Mouse (Mus musculus) bone marrow macrophage, adult 2 months (primary cell): ENCODE measurements around the gene Bcl2. TPM values are rescaled to one million over a fixed set of nuclear protein-coding genes. Genes with fewer than 3 reads are reported as not detected.
"Not testable (repeated sequence)": the region's sequence is repeated elsewhere in the genome, so short reads cannot be mapped to it uniquely, and the experiment has no call there.

ENCODE experiments used
- H3K27ac ChIP-seq: 2 replicates; pipeline ENCODE4 v1.5.1; 2012; ENCODE audit warnings: low read depth, low read length; ENCODE audit not compliant: insufficient read depth
- H3K4me1 ChIP-seq: 2 replicates; pipeline ENCODE4 v1.6.1; 2012; ENCODE audit warnings: low read length; ENCODE audit not compliant: control insufficient read depth, insufficient read depth
- H3K4me3 ChIP-seq: 2 replicates; pipeline ENCODE4 v1.5.1; 2012; ENCODE audit warnings: mild to moderate bottlenecking, low read length, moderate library complexity; ENCODE audit not compliant: insufficient read depth
- CTCF ChIP-seq: IDR thresholded peaks from 2 replicates; pipeline ENCODE4 v1.5.1; 2012; ENCODE audit warnings: low read depth, mild to moderate bottlenecking, low read length, moderate library complexity
- POLR2A ChIP-seq: IDR thresholded peaks from 2 replicates; pipeline ENCODE4 v1.6.1; 2012; ENCODE audit warnings: mild to moderate bottlenecking, low read depth, low read length, borderline replicate concordance
- polyA plus RNA-seq: library from polyadenylated mRNA; stranded (reverse); fragments of >200 nt; gene quantifications from 2 replicates; pipeline ENCODE4 v1.2.4, GENCODE M21; 2012; ENCODE audit not compliant: missing spikeins, insufficient read depth, insufficient read length

Gene Bcl2
- polyA plus RNA-seq, 1 experiment: 1.2 TPM

DNA sequence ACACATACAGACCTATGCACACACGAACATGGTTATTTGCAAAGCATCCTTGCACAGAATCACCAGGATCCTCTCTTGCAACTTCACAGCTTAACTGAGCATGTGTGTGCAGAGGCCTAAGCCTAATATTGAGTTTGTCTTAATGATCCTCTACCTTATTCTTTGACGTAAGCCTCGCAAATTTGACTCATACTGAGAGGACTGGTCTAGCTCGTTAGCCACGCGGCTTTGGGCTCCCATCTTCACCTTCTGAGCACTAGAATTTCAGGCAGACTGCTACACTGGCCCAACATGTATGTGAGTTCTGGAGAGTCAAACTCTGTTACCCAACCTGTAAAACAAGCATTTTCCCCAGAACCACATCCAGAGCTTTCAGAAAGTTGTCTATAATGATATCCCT, 28.9 kb upstream of the Bcl2 start:
- TF ChIP-seq POLR2A: no peak
- TF ChIP-seq CTCF: no peak
- Histone ChIP-seq H3K4me1 (no peaks in the 10 kb centered on the region), H3K27ac (no peak overlapping the region), H3K4me3 (no peak overlapping the region)

DNA sequence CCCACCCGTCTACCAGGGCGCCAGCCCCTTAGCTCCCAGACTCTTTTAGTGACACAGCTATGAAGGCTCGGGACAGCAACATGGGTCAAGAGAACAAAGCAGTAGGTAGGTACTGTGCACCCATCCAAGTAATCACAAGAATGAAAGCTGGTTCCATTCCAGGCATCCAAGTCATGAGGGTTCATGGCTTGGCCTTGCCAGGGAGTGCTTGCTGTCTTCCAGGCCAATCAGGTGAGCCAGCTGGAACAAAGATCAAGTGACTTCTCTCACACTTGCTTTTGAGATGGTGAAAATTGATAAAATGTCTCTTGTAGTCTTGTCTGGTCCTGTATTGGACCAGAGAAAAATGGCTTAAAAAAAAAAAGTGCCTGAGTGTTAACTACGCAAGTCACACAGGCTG, 26.7 kb upstream of the Bcl2 start:
- Histone ChIP-seq H3K27ac (no peak overlapping the region), H3K4me3 (no peak overlapping the region), H3K4me1 (no peaks in the 10 kb centered on the region)
- TF ChIP-seq POLR2A: no peak
- TF ChIP-seq CTCF: no peak

DNA sequence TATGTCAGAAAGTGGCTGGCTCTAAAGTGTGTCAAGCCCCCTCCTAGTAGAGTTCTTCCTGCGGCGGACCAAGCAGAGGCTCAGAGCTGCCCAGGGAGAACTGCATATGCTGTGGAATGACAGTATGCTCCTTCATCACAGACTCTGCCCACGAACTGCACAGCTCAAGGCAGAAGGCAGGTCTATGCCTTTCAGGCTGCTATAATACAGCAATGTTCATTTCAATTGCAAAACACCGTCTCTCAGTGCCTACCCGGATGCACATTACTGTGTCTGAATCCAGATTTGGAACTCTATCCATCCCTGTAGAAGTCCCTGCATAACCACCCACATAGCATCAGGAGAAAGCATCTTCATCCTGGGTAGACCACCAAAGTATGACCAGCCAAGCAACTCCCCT, 25.7 kb upstream of the Bcl2 start:
- Histone ChIP-seq H3K27ac (no peak overlapping the region), H3K4me1 (no peaks in the 10 kb centered on the region), H3K4me3 (no peak overlapping the region)
- TF ChIP-seq POLR2A (no peak), CTCF (no peak)

DNA sequence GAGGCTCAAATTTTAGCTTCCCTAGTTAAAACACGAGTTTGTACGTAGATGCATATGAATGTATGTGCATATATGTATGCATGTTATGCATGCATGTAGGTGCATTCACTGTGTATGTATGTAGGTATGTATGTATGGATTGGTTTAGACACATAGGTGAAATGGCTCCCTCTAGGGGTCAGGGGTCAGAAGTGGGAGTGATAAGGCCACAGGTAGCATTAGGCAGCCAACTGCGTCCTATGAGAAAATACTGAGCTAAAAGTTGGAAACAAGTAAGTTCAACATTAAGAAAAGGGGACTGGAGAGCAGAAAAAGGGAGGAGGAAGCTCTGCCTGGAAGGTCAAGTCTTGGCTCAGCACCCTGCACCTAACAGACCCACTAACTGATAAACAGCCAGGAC, 24.0 kb upstream of the Bcl2 start:
- H3K4me1 ChIP-seq: no peaks in the 10 kb centered on the region
- no peak overlapping the region for H3K27ac ChIP-seq
- peak; percentile 46 for TF ChIP-seq CTCF
- TF ChIP-seq POLR2A: no peak
- H3K4me3 ChIP-seq: no peak overlapping the region

GRCm38 (mm10) chr1:106736211-106736610, 22.1 kb upstream of the Bcl2 start:
- Histone ChIP-seq H3K4me3 (no peak overlapping the region), H3K4me1 (no peaks in the 10 kb centered on the region), H3K27ac (no peak overlapping the region)
- TF ChIP-seq CTCF: no peak
- no peak for TF ChIP-seq POLR2A

GRCm38 (mm10) chr1:106735586-106735985, 21.5 kb upstream of the Bcl2 start:
- Histone ChIP-seq H3K4me1 (no peaks in the 10 kb centered on the region), H3K4me3 (no peak overlapping the region), H3K27ac (no peak overlapping the region)
- TF ChIP-seq POLR2A (no peak), CTCF (peak; percentile 39; the same call in 1 of the 2 replicates)

GRCm38 (mm10) chr1:106722061-106722460, 8.0 kb upstream of the Bcl2 start:
- TF ChIP-seq POLR2A (no peak), CTCF (no peak)
- no peak overlapping the region for H3K27ac ChIP-seq
- H3K4me3 ChIP-seq: no peak overlapping the region
- no peaks in the 10 kb centered on the region for H3K4me1 ChIP-seq

DNA sequence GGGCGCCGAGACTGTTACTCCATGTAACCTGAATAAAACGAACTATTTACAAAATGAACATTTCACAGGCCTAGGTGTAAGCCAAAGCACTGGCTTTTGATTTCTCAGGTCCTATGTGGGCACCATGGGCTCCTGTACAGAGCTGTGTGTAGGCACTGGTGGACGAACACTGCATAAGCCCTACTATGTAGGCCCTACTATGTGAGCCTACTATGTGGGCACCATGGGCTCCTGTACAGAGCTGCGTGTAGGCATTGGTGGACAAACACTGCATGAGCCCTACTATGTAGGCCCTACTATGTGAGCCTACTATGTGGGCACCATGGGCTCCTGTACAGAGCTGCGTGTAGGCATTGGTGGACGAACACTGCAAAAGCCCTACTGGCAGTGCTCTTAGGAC, 3.7 kb upstream of the Bcl2 start:
- H3K4me1 ChIP-seq, H3K4me3 ChIP-seq: not testable (repeated sequence)

DNA sequence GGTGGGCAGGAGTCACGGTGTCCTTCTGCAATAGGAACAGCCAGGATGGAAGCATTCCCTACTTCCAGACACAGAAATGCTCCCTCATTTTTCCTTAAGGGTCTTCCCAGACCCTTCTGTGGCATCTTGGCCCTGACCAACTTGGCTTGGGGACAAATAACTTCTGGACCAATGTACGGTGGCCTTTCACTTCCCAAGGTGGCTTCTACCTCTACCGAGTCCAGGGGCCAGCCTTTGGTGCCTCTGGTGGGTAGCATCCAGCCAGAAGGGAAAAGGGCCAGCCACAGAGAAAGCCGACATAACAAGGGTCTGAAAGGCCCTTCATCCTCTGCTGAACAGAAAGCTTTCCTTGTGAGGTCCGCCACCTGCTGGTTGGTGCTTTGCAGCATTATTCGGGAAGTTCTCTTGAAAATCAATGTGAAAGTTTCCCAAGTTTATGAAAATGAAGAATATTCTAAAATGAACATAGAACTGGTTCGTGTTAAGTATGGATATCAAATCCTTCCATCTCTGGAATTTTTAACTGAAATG, 3.1 kb upstream of the Bcl2 start:
- no peak overlapping the region for H3K4me3 ChIP-seq
- TF ChIP-seq CTCF (peak; percentile 64), POLR2A (0 out of 2 replicates have a peak, but pooled peaks have one; percentile 18)
- no peak overlapping the region for H3K27ac ChIP-seq
- peaks cover 4% of the 10 kb centered on the region for H3K4me1 ChIP-seq

More for the DNA sequence above, 3.7 kb upstream of the Bcl2 start:
- H3K27ac ChIP-seq: not testable (repeated sequence)

DNA sequence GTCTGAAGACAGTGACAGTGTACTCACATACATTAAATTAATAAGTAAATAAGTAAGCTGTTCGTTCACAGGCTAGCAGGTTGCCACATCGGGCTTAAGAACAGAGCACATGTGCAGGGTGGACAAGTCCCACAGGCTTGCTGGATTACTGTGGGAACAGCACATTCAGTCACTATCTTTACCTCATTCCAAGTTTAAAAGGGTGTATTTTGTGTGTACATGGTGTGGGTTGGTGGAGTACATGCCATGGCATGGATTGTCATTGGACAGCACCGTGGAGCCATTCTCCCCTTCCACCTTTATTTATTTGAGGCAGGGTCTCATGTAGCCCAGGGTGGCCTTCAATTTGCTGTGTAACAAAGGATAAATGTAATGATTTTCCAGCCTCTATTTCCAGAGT, 2.1 kb upstream of the Bcl2 start:
- Histone ChIP-seq H3K4me3 (no peak overlapping the region), H3K27ac (no peak overlapping the region), H3K4me1 (peaks cover 6% of the 10 kb centered on the region)
- TF ChIP-seq POLR2A (no peak), CTCF (no peak)

- H3K27ac ChIP-seq: no peak overlapping the region
- peaks cover 6% of the 10 kb centered on the region for H3K4me1 ChIP-seq
- H3K4me3 ChIP-seq: no peak overlapping the region
- TF ChIP-seq POLR2A (no peak), CTCF (no peak)
Observed at GRCm38 (mm10) chr1:106715111-106716083, 1.3 kb upstream of the Bcl2 start.
